ENCODE assay signal across 8 mouse cellular contexts in the genomic region with DNA sequence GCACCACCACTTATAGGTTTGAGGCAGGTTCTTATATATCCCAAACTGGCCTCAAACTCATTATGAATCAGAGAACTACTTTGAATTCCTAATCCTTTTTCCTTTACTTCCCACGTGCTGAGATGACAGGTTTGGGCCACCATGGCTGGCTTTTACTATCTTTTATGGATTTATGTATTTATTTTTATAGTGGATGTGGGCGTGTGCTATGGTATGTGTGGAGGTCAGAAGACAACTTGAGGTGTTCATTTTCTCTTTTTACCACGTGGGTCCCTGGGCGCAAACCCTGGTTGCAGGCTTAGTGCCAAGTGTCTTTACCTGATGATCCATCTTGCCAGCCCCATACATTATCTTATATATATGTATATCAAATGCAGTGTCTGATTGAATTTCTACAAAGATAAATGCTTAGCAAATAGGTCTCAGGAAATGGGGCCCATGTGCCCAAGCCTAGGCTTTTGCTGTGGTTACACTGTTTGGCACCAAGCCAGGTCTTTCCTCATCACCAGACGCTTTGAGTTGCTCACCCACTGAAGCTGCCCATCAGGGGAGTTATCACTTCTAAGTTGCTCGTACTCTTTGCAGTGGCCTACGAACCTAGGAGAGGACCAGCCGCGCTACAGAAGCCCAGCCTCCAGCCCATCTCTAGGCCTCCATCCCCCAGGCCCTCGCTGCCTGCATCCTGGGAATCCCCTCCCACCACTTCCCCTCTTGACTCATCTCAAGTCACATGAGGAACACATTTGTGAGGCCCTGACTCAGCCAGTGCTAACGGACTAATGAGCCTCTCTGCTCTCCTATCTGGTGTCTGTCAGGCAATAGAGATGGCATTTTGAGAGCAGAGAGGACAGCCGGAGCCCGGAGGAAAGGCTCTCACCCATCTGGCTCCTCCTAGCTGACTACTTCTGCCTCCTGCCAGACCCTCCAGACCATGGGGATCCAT. TPM values are rescaled to one million over a fixed set of nuclear protein-coding genes. Genes with fewer than 3 reads are reported as not detected.
DNase-seq lines count a peak whose midpoint lies in the region; ATAC-seq and TF ChIP-seq lines count a peak whose summit lies in the region.

No protein-coding gene starts in this region.

- no peak overlapping the region for H3K4me3 ChIP-seq in neural tube, embryonic 13.5 days
- no peak overlapping the region for H3K4me3 ChIP-seq in kidney, embryonic 15.5 days (replicated peaks)
- no peak overlapping the region for H3K4me3 ChIP-seq in forebrain, embryonic 11.5 days (ENCODE audit: low read depth, low read length)

- 0 out of 2 replicates have a peak overlapping the region, but pooled peaks have one; percentile 20 for H3K27ac ChIP-seq in neural tube, embryonic 13.5 days (replicated peaks)
- peak overlapping the region; percentile 76 for H3K27ac ChIP-seq in kidney, embryonic 15.5 days
- no peak overlapping the region for H3K27ac ChIP-seq in forebrain, embryonic 11.5 days (ENCODE audit: low read depth, low read length)

- no peaks in the 10 kb centered on the region for H3K27me3 ChIP-seq in neural tube, embryonic 13.5 days
- no peaks in the 10 kb centered on the region for H3K27me3 ChIP-seq in Patski
- H3K27me3 ChIP-seq in kidney, embryonic 15.5 days = no peaks in the 10 kb centered on the region
- no peaks in the 10 kb centered on the region for H3K27me3 ChIP-seq in forebrain, embryonic 11.5 days (ENCODE audit: control insufficient read depth, insufficient read depth, low read length)

- no peaks in the 10 kb centered on the region for H3K9me3 ChIP-seq in neural tube, embryonic 13.5 days
- H3K9me3 ChIP-seq in kidney, embryonic 15.5 days (replicated peaks) = no peaks in the 10 kb centered on the region
- H3K9me3 ChIP-seq in forebrain, embryonic 11.5 days (ENCODE audit: control insufficient read depth, low read length) = no peaks in the 10 kb centered on the region

- POLR2A ChIA-PET in Patski (lab: Charles Lee) = no interaction called here

- H3K9ac ChIP-seq in neural tube, embryonic 13.5 days = no peak overlapping the region
- no peak overlapping the region for H3K9ac ChIP-seq in kidney, embryonic 15.5 days
- no peak overlapping the region for H3K9ac ChIP-seq in forebrain, embryonic 11.5 days (ENCODE audit: low read length)

- no peak for ATAC-seq in neural tube, embryonic 13.5 days (ENCODE audit: low read depth)
- peak; percentile 79 for ATAC-seq in Patski
- peak; percentile 31; the same call in 1 of the 2 replicates for ATAC-seq in erythroid progenitor cell, adult 5-6 weeks (replicated peaks; ENCODE audit: low FRiP score, poor library complexity, severe bottlenecking)
- ATAC-seq in kidney, embryonic 15.5 days (replicated peaks; ENCODE audit: low FRiP score) = no peak
- no peak for ATAC-seq in forebrain, embryonic 11.5 days (replicated peaks; ENCODE audit: low FRiP score)

- no peaks in the 10 kb centered on the region for H3K36me3 ChIP-seq in neural tube, embryonic 13.5 days
- no peaks in the 10 kb centered on the region for H3K36me3 ChIP-seq in kidney, embryonic 15.5 days
- H3K36me3 ChIP-seq in forebrain, embryonic 11.5 days (ENCODE audit: control insufficient read depth, insufficient read depth, low read length) = no peaks in the 10 kb centered on the region

- CTCF ChIA-PET in Patski (lab: Charles Lee) = interaction anchor here (1.0 kb wide), 1 partner anchor 39 kb away, joined by 3 read pairs; a partner anchor contains a TSS

- in situ Hi-C loops in Patski (cut with MboI; ENCODE audit: low pct_unique_long_range_greater_than_20kb) = loop anchor here (5.0 kb wide), 1 partner anchor 36 kb away; no protein-coding TSS in a partner anchor

- no peak overlapping the region for H3K4me2 ChIP-seq in neural tube, embryonic 13.5 days
- H3K4me2 ChIP-seq in kidney, embryonic 15.5 days = no peak overlapping the region
- no peak overlapping the region for H3K4me2 ChIP-seq in forebrain, embryonic 11.5 days (ENCODE audit: low read depth, low read length, severe bottlenecking)

- DNase-seq in neural tube, embryonic 10.5 days (ENCODE audit: extremely low spot score, low spot score) = no peak
- DNase-seq in Patski (ENCODE audit: low read depth, low spot score) = peak; percentile 77
- peak; percentile 82 for DNase-seq in lung, postnatal 36 days
- DNase-seq in thymus, postnatal 10 days (ENCODE audit: low spot score in 2 of 2) = peak; percentile 46 to 68
- DNase-seq in forebrain, embryonic 11.5 days (ENCODE audit: low spot score) = no peak

- 73% methylated on average over 13 of the region's 13 CpGs for WGBS in neural tube, embryonic 13.5 days
- WGBS in kidney, embryonic 15.5 days = 58% methylated on average over 13 of the region's 13 CpGs
- 77% methylated on average over 13 of the region's 13 CpGs for WGBS in forebrain, embryonic 11.5 days

- no peak for TF ChIP-seq CTCF in Patski (IDR thresholded peaks at IDR 0.05)

- H3K4me1 ChIP-seq in neural tube, embryonic 13.5 days (replicated peaks) = peaks cover 15% of the 10 kb centered on the region; the same call in 1 of the 2 replicates
- H3K4me1 ChIP-seq in kidney, embryonic 15.5 days = peaks cover 19% of the 10 kb centered on the region
- no peaks in the 10 kb centered on the region for H3K4me1 ChIP-seq in forebrain, embryonic 11.5 days (replicated peaks; ENCODE audit: control insufficient read depth, insufficient read depth, low read length)

RNA-seq across cellular contexts. Expression of a gene that starts 21.4 kb away (rescaled TPM):
- polyA plus RNA-seq in neural tube, embryonic 13.5 days (2015; fragmentation: Nextera tagmentation; extraction: Ambion mirVana) = 0.59 and 0.60 TPM in 2 replicates
- polyA plus RNA-seq in Patski (2021) = not detected
- total RNA-seq in erythroid progenitor cell, adult 5-6 weeks (2015; ENCODE audit: low replicate concordance) = not detected in 2 replicates
- not detected in 2 replicates for total RNA-seq in erythroid progenitor cell, adult 5-6 weeks (2017; ENCODE audit: low replicate concordance)
- not detected in 2 replicates for polyA plus RNA-seq in kidney, embryonic 15.5 days (2015; fragmentation: Nextera tagmentation; extraction: Ambion mirVana)
- 0.20 TPM in 1 of 2 replicates, not detected in the other for polyA plus RNA-seq in forebrain, embryonic 11.5 days (2014; fragmentation: Nextera tagmentation; extraction: Ambion mirVana)

RNA-seq across cellular contexts. Expression of a gene that starts 38.4 kb away (rescaled TPM):
- 7.6 and 9.5 TPM in 2 replicates for polyA plus RNA-seq in neural tube, embryonic 13.5 days (2015; fragmentation: Nextera tagmentation; extraction: Ambion mirVana)
- 11.9 TPM for polyA plus RNA-seq in Patski (2021)
- total RNA-seq in erythroid progenitor cell, adult 5-6 weeks (2015; ENCODE audit: low replicate concordance) = 32.3 and 42.2 TPM in 2 replicates
- 48.6 and 54.6 TPM in 2 replicates for total RNA-seq in erythroid progenitor cell, adult 5-6 weeks (2017; ENCODE audit: low replicate concordance)
- polyA plus RNA-seq in kidney, embryonic 15.5 days (2015; fragmentation: Nextera tagmentation; extraction: Ambion mirVana) = 14.9 and 20.0 TPM in 2 replicates
- polyA plus RNA-seq in forebrain, embryonic 11.5 days (2014; fragmentation: Nextera tagmentation; extraction: Ambion mirVana) = 8.3 and 8.8 TPM in 2 replicates

RNA-seq across cellular contexts. Expression of a gene that starts 45.6 kb away (rescaled TPM):
- 3.1 and 3.2 TPM in 2 replicates for polyA plus RNA-seq in neural tube, embryonic 13.5 days (2015; fragmentation: Nextera tagmentation; extraction: Ambion mirVana)
- polyA plus RNA-seq in Patski (2021) = 7.2 TPM
- total RNA-seq in erythroid progenitor cell, adult 5-6 weeks (2015; ENCODE audit: low replicate concordance) = 75.0 and 77.1 TPM in 2 replicates
- total RNA-seq in erythroid progenitor cell, adult 5-6 weeks (2017; ENCODE audit: low replicate concordance) = 68.7 and 94.9 TPM in 2 replicates
- 12.7 and 17.5 TPM in 2 replicates for polyA plus RNA-seq in kidney, embryonic 15.5 days (2015; fragmentation: Nextera tagmentation; extraction: Ambion mirVana)
- 26.2 and 31.8 TPM in 2 replicates for polyA plus RNA-seq in forebrain, embryonic 11.5 days (2014; fragmentation: Nextera tagmentation; extraction: Ambion mirVana)

Comparison
In these comparisons a context has a peak if more than half of its experiments do, and no peak if none do; other contexts are left out.
1. ATAC-seq: peak in Patski (single experiment) and erythroid progenitor cell, adult 5-6 weeks (single experiment); none in neural tube, embryonic 13.5 days (single experiment), kidney, embryonic 15.5 days (single experiment) and forebrain, embryonic 11.5 days (single experiment).
2. DNase-seq: peak in Patski (single experiment), lung, postnatal 36 days (single experiment) and thymus, postnatal 10 days (2 of 2); none in neural tube, embryonic 10.5 days (single experiment) and forebrain, embryonic 11.5 days (single experiment).